Mouse (Mus musculus): ENCODE data around the gene Cacnb2.
A peak's percentile ranks its signal among the peaks of the same experiment; 100 is the strongest.

Cacnb2 gene

DNA sequence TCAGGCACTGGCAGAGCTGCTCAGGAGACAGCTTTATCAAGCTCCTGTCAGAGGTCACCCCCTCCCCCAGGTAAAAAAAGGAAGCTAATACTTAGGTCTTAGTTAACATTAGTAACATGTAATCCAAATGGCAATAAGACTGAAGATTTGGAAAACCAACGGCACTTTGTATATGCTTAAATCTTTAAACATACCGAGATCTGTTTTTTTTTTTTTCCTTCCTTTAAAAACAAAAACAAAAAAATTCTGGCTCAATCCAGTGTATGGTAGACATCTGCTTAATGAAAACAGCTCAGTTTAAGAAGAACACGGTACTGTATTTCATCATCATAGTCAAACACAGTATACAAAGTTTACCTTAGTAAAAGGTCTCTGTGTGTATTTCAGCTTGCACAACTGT is at the start of gene Cacnb2:
TSS of gene Cacnb2 (plus strand) at position 301 of the 400 bp plus-strand sequence.
- no peak for DNase-seq (ENCODE audit: low spot score)

DNA sequence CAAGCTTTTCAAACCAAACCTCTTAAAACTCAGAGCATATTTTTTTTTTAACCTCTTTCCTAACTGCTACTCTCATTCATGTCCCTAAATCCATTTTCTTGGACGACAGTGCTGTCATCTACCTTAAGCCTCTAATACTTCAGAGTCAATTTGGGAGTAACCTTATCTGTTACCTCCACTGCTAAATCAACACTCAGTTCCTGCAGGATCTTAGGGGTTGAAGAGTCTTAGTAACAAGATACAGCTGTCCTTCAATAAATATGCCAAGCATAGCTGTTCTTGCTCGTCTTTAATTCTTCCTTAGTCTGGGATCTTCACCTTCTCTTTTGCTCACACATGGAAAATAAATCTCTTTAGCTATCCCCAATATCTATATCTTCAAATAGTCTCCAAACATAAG is 34.9 kb upstream of the Cacnb2 start:
- DNase-seq (ENCODE audit: low spot score): no peak

DNA sequence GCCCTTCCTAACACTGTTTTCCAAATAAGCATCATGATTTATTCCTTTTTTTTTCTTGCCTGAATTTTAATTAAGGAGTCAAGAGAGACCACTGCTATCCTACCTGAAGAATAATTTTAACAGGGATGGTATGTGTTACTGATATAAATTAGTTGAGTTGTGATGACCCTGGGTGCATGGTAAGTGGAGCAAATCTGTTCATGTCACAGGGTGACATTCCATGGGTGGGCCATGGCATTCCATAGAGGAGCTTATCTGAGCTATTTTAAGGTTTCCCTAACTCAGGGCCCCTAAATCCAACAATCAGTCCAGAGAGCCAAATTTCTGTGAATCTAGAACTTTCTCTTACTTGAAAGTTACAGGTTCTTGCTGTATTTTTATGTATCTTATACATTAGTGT is 31.6 kb upstream of the Cacnb2 start:
- no peak for DNase-seq (ENCODE audit: low spot score)

DNA sequence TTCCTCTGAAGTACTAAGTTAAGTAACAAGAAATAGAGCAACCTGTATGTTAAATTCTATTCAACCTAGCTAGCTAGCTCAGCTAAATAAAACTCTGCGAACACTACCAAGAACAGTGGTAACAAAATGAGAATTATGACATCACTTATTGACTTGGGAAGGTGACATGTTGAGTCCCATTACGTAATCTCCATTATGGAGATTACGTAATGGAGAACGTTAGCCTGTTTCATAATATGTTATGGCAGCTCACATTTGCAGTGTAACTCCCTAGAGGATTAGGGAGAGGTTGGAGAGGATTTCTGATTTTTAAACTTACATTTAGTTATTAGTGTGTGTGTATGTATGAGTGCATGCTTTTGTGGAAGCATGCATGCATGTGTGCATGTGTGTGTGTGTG is 13.3 kb upstream of the Cacnb2 start:
- DNase-seq (ENCODE audit: low spot score): no peak

DNA sequence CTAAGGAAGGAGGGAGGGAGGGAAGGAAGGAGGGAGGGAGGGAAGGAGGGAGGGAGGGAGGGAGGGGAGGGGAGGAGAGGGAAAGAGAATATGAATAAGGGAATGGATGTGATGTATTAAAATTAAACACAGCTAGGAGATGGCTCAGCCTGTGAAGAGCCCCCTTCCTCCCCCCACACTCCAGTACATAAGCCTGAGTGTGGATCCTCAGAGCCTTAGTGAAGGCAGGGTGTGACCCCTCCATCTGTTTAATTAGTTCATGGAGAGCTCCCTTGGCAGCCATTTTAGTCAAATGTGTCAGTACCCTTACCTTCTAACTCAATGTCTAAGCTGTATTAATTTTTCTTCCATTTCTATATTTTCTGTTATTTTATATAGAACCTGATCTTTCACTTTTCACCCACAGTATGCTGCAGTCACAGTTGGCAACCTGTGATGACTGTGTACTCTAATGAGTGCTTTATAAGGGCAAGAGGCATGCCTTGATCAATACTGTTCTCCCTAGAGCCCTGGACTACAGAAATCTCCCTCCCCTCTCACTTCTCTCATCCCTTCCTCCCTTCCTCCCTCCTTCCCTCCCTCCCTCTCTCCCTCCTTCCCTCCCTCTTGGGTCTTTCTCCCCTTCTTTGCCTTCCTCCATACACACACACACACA is 4.9 kb upstream of the Cacnb2 start:
- DNase-seq (ENCODE audit: low spot score): no peak

DNA sequence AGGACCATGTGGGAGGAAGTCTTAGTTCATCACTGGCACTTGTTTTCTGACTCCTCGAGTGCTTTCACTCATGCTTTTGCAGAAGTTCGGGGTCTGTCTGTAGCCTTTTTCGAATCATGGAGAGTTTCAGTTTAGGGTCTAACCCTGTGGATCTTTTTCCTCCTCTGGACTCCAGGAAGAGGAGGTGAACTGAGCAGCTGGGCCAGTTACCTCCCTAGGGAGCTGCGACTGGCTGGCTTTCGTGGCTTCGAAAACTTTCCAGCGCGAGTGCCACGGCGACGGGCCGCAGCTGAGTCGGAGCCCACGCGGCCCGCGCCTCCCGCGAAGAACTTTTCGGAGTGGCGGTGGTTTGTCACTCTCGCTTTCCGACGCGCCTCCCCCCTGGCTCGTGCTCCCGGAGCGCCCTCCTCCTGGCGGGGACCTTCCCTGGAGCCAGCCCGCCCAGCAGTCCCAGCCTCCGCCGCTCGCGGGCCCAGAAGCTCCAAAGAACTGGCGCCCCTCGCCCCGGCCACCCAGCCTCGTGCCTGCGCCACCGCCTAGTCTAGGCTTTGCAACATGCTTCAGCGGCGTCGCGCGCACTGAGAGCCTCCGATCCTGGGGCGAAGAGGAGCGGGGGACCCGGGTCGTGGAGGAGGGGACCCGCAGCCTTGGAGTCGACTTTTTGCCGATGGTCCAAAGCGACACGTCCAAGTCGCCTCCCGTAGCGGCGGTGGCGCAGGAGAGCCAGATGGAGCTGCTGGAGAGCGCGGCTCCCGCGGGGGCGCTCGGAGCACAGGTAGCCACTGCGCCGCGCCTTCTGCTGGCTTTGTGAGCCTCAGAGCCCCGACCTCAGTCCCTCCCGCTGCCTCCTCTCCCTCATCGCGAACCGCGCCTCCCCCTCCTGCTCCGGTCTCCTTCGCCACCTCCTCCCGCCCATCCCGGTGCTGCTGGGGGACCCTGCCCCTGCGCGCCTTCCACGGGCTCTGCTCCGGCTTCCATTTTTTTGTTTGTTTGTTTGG is 1.2 kb downstream of the Cacnb2 start:
- DNase-seq (ENCODE audit: low spot score): peak; percentile 74

DNA sequence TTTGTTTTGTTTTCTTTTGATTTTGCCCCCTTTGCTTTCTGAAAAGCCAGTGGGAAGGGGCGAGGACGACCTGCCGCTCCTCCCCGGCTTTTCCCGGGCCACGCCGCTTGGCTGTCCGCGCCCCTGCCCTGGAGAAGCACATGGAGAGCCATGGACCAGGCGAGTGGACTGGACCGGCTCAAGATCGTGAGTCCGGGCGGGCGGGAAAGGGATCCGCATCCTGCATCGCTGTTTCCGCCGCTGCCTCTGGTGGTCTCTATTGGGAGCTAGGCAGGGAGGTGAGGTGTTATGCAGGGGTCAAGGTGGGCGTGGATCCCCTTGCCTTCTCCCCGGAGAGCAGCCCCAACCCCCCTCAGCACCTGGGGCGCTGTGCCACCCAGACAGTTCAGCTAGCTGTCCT is 1.9 kb downstream of the Cacnb2 start:
- peak; percentile 35 for DNase-seq (ENCODE audit: low spot score)

DNA sequence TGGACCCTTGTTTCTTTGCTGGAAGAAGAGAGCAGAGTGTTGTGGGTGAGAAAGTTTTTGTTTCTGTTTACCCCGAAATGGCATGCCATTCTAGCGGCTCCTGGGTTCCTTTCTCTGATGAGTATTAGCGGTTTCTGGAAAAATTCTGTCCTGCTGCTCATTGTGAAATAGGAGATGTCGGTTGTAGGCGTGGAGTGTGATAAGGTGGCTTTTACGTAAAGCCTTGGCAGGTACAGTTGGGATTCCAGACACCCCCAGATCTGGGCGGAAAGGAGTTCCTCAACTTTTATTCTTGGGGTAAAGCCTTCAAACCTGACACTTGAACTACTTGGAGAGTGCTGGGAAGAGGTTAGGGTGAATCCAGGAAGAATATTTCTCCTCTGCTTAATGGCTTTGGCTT is 2.3 kb downstream of the Cacnb2 start:
- DNase-seq (ENCODE audit: low spot score): no peak

DNA sequence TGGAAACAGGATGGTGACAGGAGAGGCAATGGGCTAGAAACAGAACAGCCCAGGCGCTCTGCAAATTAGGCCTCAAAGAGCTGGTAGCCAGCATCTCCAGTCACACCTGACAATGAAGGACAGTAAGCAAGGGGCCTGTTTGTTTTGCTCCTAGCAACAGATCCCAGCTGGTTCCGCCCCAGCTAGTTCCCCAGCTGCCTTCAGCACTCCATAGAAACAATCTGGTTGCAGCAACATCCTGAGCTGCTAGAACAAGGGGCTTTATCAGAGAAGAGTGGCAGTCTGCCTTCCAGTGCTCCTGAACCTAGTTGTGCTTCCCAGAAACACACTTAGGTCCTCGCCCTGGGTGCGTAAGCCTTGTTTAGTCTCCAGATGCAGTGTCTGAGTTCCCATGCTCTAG is 5.7 kb downstream of the Cacnb2 start:
- no peak for DNase-seq (ENCODE audit: low spot score)

DNA sequence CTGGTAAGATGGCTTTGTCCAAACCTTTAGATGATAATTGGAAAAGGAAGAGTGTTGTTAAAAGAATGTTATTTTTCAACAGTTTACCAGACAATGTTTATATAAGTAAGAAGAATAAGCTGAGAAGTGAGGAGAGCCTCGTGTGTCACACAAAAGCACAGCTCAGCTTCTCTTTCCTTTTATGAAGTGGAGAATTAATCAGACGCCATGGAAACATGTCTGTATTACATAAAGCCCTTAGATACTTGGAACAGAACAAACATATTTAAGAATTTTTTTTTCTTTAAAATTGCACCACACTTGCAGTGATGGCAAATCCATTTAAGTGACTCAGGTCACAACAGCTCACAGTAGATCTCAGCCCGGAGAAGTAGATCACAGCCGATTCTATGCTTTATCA is 9.8 kb downstream of the Cacnb2 start:
- no peak for DNase-seq (ENCODE audit: low spot score)

DNA sequence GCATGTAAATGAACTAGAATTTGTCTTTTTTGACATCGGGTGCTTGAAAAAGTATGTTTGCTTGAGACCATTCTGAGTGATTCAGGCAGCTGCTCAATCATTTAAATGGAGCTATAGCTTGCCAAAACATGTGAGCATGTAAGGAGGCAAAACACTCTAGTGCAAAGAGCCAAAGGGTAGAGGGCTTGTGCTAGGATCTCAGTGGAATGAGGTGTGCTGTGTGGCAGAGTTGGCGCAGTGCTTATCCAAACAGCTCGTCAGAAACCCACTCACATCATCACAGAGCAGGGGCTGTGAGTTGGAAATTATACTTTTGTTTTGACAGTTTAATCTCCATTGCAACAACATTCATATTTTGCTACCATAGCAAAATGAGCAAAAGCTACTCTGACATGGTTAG is 13.5 kb downstream of the Cacnb2 start:
- DNase-seq (ENCODE audit: low spot score): no peak

DNA sequence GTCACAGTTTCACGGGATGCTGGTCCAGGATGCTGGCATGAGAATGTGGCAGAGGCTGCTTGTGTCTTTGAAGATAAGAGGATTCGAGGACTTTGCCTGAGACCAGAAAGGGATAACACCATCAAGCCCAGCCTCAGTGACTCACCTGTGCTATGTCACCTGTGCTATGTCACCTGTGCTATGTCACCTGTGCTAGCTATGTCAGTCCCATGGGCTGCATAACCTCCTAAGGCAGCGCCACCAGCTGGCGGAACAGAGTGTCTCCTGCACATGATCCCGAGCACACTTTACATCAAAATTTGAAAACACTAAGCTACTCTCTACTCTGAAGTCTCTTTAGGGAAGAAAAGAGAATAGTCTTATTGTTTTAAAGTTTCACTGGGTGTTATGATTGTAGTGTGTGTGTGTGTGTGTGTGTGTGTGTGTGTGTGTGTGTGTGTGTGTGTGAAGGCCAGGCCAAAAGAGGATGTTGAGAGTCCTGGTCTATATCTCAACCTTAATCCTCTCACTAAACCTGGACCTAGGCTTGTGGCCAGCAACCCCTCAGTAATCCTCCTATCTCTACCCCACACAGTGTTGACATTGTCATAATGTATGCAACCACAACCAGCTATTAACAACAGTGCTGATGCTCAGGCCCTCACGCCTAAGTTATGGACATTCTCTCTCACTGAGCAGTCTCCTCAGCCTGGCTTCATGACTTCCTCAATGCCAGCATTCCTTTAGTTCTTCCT is 17.4 kb downstream of the Cacnb2 start:
- no peak for DNase-seq (ENCODE audit: low spot score)

DNA sequence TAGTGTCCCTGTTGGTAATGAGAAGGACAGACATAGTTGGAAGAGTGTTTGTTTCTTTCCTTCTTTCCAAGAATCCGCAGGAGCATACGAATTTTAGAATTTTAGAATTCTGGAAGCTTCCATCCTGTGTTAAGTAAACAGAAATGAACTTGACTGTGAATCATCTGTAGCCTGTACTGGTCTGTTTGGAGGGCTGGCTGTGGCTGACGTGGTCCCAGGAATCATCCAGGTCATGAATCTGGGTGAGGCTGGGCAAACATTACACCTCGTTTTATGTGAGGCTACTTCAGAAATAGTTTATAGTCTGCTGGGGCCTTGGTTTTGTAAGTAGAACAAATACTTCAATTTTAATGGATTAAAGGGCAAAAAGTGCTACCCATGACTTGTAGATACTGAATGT is 18.0 kb downstream of the Cacnb2 start:
- DNase-seq (ENCODE audit: low spot score): no peak

DNA sequence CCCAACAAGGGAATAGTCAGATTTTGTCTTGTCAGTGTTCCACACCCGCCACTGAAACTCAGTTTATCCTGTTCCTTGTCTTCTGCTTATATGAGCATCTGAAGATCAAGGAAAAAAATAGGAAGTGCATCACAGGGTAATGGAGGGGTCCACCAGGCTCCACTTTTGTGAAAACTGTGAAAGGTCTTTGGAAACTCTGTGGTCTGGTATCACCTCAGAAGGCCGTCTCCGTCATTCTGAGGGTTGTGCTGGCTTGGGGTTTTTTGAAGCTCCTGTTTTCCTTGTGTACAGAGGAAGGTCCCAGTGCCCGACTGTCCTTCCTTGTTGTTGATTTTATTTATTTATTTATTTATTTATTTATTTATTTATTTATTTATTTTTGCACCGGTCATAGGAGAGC is 20.9 kb downstream of the Cacnb2 start:
- DNase-seq (ENCODE audit: low spot score): no peak

DNA sequence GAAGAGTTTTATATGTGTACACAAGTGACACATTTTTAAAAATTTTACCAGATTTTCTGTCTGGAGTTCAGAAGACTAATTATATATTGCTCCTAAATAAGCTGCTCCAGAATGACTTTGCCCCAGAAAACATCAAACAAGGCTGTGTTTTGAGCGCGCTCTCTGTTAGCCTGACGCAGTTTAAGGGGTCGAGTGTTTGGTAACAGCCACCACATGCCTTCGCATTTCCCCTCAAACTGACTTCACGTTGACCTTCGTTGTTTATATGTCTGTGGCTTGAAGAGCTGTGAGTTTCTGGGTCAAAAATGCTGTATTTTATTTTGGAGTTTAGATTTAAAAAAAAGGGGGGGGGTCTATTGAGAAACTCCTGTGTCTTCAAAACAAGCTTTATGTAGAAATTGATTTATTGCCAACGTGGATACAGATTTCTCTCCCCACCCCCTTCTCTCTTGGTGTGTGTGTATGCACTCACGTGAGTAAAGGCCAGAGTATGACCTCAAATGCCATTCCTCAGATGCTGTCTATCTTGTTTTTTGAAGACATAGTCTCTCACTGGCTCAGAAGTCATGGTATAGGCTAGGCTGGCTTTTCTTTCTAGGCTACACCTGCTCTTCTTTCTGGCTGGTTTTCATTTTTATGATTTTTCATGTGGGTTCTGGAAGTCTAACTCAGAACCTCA is 27.1 kb downstream of the Cacnb2 start:
- no peak for DNase-seq (ENCODE audit: low spot score)

DNA sequence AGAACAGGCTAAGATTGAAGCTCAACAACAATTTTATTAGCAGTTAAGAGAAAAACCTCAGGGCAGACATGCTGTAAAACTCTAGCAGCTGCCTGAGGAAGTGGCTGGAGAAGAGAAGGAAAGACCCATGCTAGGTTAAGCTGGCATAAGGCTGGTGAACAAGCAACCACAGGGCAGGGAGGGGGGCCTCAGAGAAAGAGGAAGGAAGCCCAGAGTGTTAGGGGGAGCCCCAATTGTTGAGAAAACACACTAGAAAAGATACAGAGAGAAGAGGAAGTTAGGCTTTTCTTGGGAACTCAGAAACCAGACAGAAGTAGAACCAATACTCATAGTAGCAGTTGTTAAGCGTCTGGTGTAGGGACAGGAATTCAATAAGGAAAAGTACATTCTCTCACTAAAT is 28.7 kb downstream of the Cacnb2 start:
- no peak for DNase-seq (ENCODE audit: low spot score)

DNA sequence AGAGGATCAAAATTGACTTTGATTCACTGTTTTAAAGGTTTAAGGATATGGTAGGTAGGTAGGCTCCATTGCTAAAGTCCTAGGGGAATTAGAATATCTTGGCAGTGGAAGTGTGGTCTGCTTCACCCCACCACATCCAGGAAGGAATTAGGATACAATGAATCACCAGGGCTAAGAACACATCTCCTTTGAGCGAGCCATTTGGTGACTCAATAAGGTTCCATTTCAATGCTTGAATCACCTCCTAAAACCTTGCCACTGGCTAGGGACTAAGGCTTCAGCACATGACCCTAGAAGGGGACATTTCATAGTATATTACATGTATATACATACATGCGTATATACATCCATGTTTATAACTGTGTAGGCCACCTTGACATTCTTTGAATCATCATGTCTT is 30.3 kb downstream of the Cacnb2 start:
- DNase-seq (ENCODE audit: low spot score): no peak

DNA sequence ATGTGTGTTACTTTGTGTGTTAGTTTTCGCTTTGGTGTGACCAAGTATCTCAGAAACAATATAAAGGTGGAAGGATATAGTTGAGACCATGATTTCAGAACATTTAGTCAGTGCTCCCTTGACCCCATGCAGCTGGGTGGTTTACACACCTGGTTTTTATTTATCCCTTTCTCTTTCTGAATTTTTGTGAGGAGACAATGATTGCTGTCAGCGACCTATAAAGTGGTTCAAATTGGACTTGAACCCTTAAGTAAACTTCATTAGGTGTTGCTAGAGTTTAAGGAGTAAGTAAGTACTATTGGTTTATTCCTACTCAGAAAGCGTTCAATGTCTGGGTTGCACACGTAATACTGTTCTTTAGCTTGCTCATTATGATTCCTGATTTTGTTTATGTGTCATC is 36.4 kb downstream of the Cacnb2 start:
- DNase-seq (ENCODE audit: low spot score): no peak

DNA sequence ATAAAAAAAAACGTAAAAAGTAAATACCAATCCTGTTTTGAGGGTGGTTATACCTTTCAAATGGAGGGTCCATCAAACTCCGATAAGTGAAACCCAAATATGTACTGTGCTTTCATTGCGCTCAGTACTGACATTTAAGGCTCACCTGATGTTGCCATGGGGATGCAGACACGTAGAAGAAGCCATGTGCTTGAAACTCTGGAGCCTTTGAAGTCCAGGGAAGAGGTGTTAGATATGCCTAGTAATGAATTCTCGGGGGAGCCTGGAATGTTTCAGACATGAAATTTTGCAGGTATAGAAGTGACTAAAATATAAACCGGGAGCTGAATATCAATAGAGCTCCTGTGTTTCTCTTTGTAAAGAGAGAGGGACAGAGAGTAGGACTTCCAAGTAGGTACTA is 37.0 kb downstream of the Cacnb2 start:
- DNase-seq (ENCODE audit: low spot score): no peak

DNA sequence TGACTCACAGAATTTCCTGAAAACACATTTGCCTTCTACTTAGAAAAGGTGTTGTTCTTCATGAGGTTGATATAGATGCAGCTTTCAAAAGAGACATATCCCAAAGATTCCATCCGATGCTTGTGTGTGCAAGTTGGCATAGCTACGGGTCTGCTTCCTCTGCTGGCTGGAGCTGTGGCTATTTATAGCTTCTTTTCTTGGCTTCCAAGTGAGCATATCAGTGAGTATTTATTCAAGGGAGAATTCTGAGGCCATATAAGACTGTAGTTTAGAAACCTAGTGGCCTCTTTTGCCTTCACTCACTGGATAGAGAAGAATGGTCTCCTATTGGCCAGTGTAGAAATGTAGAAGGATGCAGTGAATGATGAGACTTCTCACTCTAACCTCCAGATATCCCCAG is 38.2 kb downstream of the Cacnb2 start:
- no peak for DNase-seq (ENCODE audit: low spot score)

DNA sequence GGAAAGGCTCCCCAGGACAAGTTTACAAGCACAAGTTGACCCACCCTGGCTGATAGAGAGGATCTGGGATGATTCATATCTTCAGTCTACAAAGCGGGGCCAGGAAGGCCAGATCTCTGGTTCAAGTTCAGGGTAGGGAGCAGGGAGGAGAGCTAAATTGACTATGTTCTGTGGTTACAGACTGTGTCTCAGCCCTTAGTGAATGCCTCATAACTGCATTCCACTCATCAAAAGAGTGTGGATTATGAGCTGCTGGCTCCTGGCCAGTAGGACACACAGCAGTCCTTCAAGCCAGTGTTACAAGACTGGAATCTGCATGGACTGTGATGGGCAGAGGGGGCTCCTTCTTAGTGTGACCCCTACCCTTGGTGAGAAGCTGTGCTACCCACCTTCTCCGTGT is 48.4 kb downstream of the Cacnb2 start:
- DNase-seq (ENCODE audit: low spot score): no peak

DNA sequence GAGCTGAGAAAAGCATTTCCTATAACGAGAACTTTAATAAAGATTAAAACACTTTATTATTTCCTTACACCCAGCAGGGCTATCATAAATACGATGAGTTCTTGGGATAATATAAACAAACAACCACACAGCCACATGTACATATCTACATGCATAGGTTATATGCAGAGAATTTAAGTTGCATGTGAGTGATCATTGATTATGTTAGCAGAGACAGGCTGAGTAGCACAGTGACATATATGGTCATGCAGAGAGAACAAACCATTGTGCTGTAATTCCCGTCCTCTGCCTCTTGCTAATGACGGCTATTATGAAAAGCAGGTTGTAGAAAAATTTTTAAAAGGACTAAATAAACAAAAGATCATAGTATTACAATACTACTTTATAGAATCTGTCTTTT is 53.8 kb downstream of the Cacnb2 start:
- no peak for DNase-seq (ENCODE audit: low spot score)
